Mouse (Mus musculus): ENCODE measurements around the gene Nxf7. TPM values are rescaled to one million over a fixed set of nuclear protein-coding genes. Genes with fewer than 3 reads are reported as not detected.
A peak's percentile ranks its signal among the peaks of the same experiment; 100 is the strongest.
"Not testable (repeated sequence)": the region's sequence is repeated elsewhere in the genome, so short reads cannot be mapped to it uniquely, and the experiment has no call there.

The Nxf7 gene
- polyA plus RNA-seq (2015; fragmentation: Nextera tagmentation; extraction: Ambion mirVana), result 0.07 TPM in 1 of 2 replicates, not detected in the other

GRCm38 (mm10) chrX:135598677-135599076, at the start of gene Nxf7:
Gene Nxf7 (minus strand): TSS chrX:135598777.
- no peak within 1 kb of the TSS for H3K9ac ChIP-seq (replicated peaks; ENCODE audit: low read depth)
- ATAC-seq, result no peak
- no peaks in the 10 kb centered on the region for H3K4me1 ChIP-seq (ENCODE audit: insufficient read depth, low read depth, low read length)
- H3K27ac ChIP-seq (ENCODE audit: low read length), result no peak within 1 kb of the TSS
- TF ChIP-seq CTCF (IDR thresholded peaks at IDR 0.05), result no peak
- H3K9me3 ChIP-seq (ENCODE audit: low read length), result no peaks in the 10 kb centered on the region
- H3K36me3 ChIP-seq (ENCODE audit: insufficient read depth, low read length), result no peaks in the 10 kb centered on the region
- no peak within 1 kb of the TSS for H3K4me2 ChIP-seq (replicated peaks; ENCODE audit: low read depth, low read length)
- no peak for DNase-seq (ENCODE audit: low spot score)
- no peak within 1 kb of the TSS for H3K4me3 ChIP-seq (ENCODE audit: low read depth, low read length)
- 86% methylated on average over 2 of the region's 2 CpGs for WGBS
- no peaks in the 10 kb centered on the region for H3K27me3 ChIP-seq (replicated peaks; ENCODE audit: insufficient read depth, low read length)

GRCm38 (mm10) chrX:135627605-135628004, 29.0 kb upstream of the Nxf7 start, which contains the start of gene Prame:
Gene Prame (minus strand): TSS chrX:135627705.
- H3K4me3 ChIP-seq (ENCODE audit: low read depth, low read length), result no peak within 1 kb of the TSS
- no peak within 1 kb of the TSS for H3K9ac ChIP-seq (replicated peaks; ENCODE audit: low read depth)
- H3K36me3 ChIP-seq (ENCODE audit: insufficient read depth, low read length), result no peaks in the 10 kb centered on the region
- 89% methylated on average over 11 of the region's 11 CpGs for WGBS
- TF ChIP-seq CTCF (IDR thresholded peaks at IDR 0.05) (no peak), EP300 (IDR thresholded peaks at IDR 0.05) (no peak)
- H3K4me2 ChIP-seq (replicated peaks; ENCODE audit: low read depth, low read length), result no peak within 1 kb of the TSS
- no peaks in the 10 kb centered on the region for H3K9me3 ChIP-seq (ENCODE audit: low read length)
- no peaks in the 10 kb centered on the region for H3K4me1 ChIP-seq (ENCODE audit: insufficient read depth, low read depth, low read length)
- H3K27ac ChIP-seq (ENCODE audit: low read length), result no peak within 1 kb of the TSS
- ATAC-seq, result no peak
- no peaks in the 10 kb centered on the region for H3K27me3 ChIP-seq (replicated peaks; ENCODE audit: insufficient read depth, low read length)
- DNase-seq (ENCODE audit: low spot score), result no peak

- not testable (repeated sequence) for H3K9me3 ChIP-seq (ENCODE audit: low read length); ATAC-seq; H3K27me3 ChIP-seq (replicated peaks; ENCODE audit: insufficient read depth, low read length); H3K4me1 ChIP-seq (ENCODE audit: insufficient read depth, low read depth, low read length); H3K27ac ChIP-seq (ENCODE audit: low read length); H3K4me3 ChIP-seq (ENCODE audit: low read depth, low read length); H3K36me3 ChIP-seq (ENCODE audit: insufficient read depth, low read length); H3K9ac ChIP-seq (replicated peaks; ENCODE audit: low read depth); H3K4me2 ChIP-seq (replicated peaks; ENCODE audit: low read depth, low read length)
- 58% methylated on average over 3 of the region's 3 CpGs for WGBS
- peak; percentile 46 for DNase-seq (ENCODE audit: low spot score)
- peak; percentile 59 for TF ChIP-seq CTCF (IDR thresholded peaks at IDR 0.05)
These were observed 2.9 kb upstream of the Nxf7 start for GRCm38 (mm10) chrX:135601298-135602029.

GRCm38 (mm10) chrX:135598096-135598495, 481 bp downstream of the Nxf7 start:
- H3K9me3 ChIP-seq (ENCODE audit: low read length), result no peaks in the 10 kb centered on the region
- no peak overlapping the region for H3K27ac ChIP-seq (ENCODE audit: low read length)
- TF ChIP-seq EP300 (IDR thresholded peaks at IDR 0.05) (no peak), CTCF (IDR thresholded peaks at IDR 0.05) (no peak)
- H3K4me3 ChIP-seq (ENCODE audit: low read depth, low read length), result no peak overlapping the region
- H3K4me1 ChIP-seq (ENCODE audit: insufficient read depth, low read depth, low read length), result no peaks in the 10 kb centered on the region
- WGBS, result 70% methylated on average over 13 of the region's 13 CpGs
- no peaks in the 10 kb centered on the region for H3K36me3 ChIP-seq (ENCODE audit: insufficient read depth, low read length)
- DNase-seq (ENCODE audit: low spot score) (no peak), ATAC-seq (no peak)
- no peak overlapping the region for H3K9ac ChIP-seq (replicated peaks; ENCODE audit: low read depth)
- no peak overlapping the region for H3K4me2 ChIP-seq (replicated peaks; ENCODE audit: low read depth, low read length)
- no peaks in the 10 kb centered on the region for H3K27me3 ChIP-seq (replicated peaks; ENCODE audit: insufficient read depth, low read length)

GRCm38 (mm10) chrX:135576412-135576811, 22.2 kb downstream of the Nxf7 start:
- Histone ChIP-seq H3K4me3 (ENCODE audit: low read depth, low read length) (no peak overlapping the region), H3K9ac (replicated peaks; ENCODE audit: low read depth) (no peak overlapping the region), H3K4me2 (replicated peaks; ENCODE audit: low read depth, low read length) (no peak overlapping the region), H3K4me1 (ENCODE audit: insufficient read depth, low read depth, low read length) (no peaks in the 10 kb centered on the region), H3K36me3 (ENCODE audit: insufficient read depth, low read length) (no peaks in the 10 kb centered on the region), H3K9me3 (ENCODE audit: low read length) (no peaks in the 10 kb centered on the region), H3K27ac (ENCODE audit: low read length) (no peak overlapping the region), H3K27me3 (replicated peaks; ENCODE audit: insufficient read depth, low read length) (no peaks in the 10 kb centered on the region)
- no peak for TF ChIP-seq EP300 (IDR thresholded peaks at IDR 0.05)
- no peak for TF ChIP-seq CTCF (IDR thresholded peaks at IDR 0.05)
- no peak for DNase-seq (ENCODE audit: low spot score)
- no peak for ATAC-seq
- WGBS, result 88% methylated on average over 1 of the region's 1 CpGs

GRCm38 (mm10) chrX:135574958-135575628, 23.5 kb downstream of the Nxf7 start:
- H3K4me2 ChIP-seq (replicated peaks; ENCODE audit: low read depth, low read length); H3K27me3 ChIP-seq (replicated peaks; ENCODE audit: insufficient read depth, low read length); DNase-seq (ENCODE audit: low spot score); H3K9ac ChIP-seq (replicated peaks; ENCODE audit: low read depth); ATAC-seq; H3K9me3 ChIP-seq (ENCODE audit: low read length); H3K4me3 ChIP-seq (ENCODE audit: low read depth, low read length); H3K36me3 ChIP-seq (ENCODE audit: insufficient read depth, low read length); H3K4me1 ChIP-seq (ENCODE audit: insufficient read depth, low read depth, low read length); H3K27ac ChIP-seq (ENCODE audit: low read length): not testable (repeated sequence)
- 48% methylated on average over 9 of the region's 9 CpGs for WGBS

GRCm38 (mm10) chrX:135574261-135574957, 24.2 kb downstream of the Nxf7 start:
- H3K36me3 ChIP-seq (ENCODE audit: insufficient read depth, low read length); H3K9me3 ChIP-seq (ENCODE audit: low read length); H3K4me3 ChIP-seq (ENCODE audit: low read depth, low read length); H3K27ac ChIP-seq (ENCODE audit: low read length); H3K27me3 ChIP-seq (replicated peaks; ENCODE audit: insufficient read depth, low read length); H3K4me2 ChIP-seq (replicated peaks; ENCODE audit: low read depth, low read length); H3K9ac ChIP-seq (replicated peaks; ENCODE audit: low read depth); H3K4me1 ChIP-seq (ENCODE audit: insufficient read depth, low read depth, low read length): not testable (repeated sequence)
- 16% methylated on average over 8 of the region's 8 CpGs for WGBS
- peak; percentile 13 for DNase-seq (ENCODE audit: low spot score)
- ATAC-seq, result peak; percentile 25; the same call in 1 of the 2 replicates

Data from lung, postnatal 0 days (tissue).